Mouse (Mus musculus): ENCODE measurements around the gene Panx2. TPM values are rescaled to one million over a fixed set of nuclear protein-coding genes. Genes with fewer than 3 reads are reported as not detected.
A peak's percentile ranks its signal among the peaks of the same experiment; 100 is the strongest.

Gene Panx2
- total RNA-seq (2021), result 100 to 1,000 TPM; 159 to 177 TPM
- long read RNA-seq, experiment 1, transcript Panx2-203 (3 exons, 3,391 nt), result major isoform, 22 of 79 reads
- long read RNA-seq, experiment 1, partial matches to known transcripts, result 15 of 79 reads
- long read RNA-seq, experiment 1, other reads (novel, unspliced or antisense), result 39 of 79 reads
- long read RNA-seq, experiment 2, transcript Panx2-203 (3 exons, 3,391 nt), result major isoform, 10 of 65 reads
- long read RNA-seq, experiment 2, partial matches to known transcripts, result 19 of 65 reads
- long read RNA-seq, experiment 2, other reads (novel, unspliced or antisense), result 33 of 65 reads

DNA sequence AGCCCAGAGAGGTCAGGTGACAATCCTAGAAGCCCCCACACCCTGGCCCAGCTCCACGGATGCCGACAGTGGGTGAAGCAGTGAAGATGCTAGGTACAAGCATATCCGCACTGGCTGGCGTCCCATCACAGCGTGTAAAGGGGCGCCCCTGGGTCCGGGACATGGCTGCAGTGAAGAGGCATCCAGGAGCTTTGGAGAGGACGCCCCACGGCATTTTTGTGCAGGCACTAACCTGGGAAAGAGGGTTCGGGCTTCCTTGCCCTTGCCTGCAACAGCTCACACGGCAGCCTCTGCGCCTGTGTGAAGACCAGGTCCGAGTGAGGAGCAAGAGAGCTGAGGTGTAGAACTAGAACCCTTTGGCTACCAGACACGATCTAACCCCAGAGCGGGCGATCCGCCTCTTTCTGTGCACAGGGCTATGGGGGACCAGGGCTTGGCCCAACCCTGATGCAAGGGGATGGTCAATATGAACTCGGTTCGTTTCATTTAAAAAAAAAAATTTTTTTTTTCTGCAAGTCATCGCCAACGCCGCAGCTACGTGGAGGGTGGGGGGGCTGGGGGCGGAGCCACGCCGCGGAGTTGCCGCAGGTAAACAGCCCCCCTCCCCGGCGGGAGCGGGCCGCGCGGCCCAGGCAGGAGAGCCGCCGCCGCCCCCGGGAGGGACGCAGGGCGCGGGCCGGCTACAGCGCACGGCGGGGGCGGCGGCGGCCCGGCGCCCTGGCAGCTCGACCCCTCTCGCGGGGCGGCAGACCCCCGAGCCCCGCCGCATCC is at the start of gene Panx2:
Panx2 (plus strand) TSS at position 574 of the 771 bp plus-strand sequence.
- Histone ChIP-seq H3K4me3 (peak within 1 kb of the TSS; percentile 82), H3K27ac (peak within 1 kb of the TSS; percentile 96)
- no peak for TF ChIP-seq CTCF (conservative IDR thresholded peaks at IDR 0.05)
- DNase-seq (ENCODE audit: low spot score in 2 of 2), result no peak

DNA sequence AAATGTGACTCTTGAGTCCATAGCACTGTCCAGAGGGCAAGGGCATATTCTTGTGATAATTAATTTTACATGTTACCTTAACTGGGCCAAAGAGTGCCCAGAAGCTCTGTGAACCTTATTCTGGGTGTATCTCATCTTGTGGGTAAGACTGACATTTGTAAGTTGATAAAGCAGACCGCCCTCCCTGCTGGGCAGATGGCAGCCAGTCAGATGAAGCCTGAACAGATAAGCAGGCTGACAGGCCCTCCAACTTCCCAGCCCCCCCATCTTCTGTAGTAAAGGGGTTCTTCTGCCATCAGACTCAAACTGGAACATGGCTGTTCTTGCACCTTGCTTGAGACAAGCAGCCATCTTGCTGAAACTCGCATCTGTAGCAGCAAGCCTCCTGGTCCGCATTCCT is 42.8 kb upstream of the Panx2 start:
- H3K4me3 ChIP-seq, result no peak overlapping the region
- H3K27ac ChIP-seq, result no peak overlapping the region
- TF ChIP-seq CTCF (conservative IDR thresholded peaks at IDR 0.05), result no peak
- no peak for DNase-seq (ENCODE audit: low spot score in 2 of 2)

DNA sequence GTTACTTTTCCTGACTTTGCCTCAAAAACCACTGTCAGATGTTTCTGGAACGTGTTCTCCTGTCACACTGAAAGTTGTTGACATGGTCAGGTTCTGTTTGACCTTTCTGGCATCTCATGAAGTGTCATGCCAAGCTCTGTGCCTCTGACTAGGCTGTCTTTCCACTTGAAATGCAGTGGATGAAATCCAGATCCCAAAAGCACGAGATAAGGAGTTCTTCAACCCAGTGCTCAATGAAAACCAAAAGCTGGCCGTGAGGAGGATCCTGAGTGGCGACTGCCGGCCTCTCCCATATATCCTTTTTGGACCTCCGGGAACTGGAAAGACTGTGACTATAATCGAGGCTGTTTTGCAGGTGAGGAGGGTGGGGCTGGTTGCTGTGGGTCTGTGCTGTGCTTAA is 39.4 kb upstream of the Panx2 start:
- Histone ChIP-seq H3K4me3 (no peak overlapping the region), H3K27ac (no peak overlapping the region)
- DNase-seq (ENCODE audit: low spot score in 2 of 2), result no peak
- no peak for TF ChIP-seq CTCF (conservative IDR thresholded peaks at IDR 0.05)

DNA sequence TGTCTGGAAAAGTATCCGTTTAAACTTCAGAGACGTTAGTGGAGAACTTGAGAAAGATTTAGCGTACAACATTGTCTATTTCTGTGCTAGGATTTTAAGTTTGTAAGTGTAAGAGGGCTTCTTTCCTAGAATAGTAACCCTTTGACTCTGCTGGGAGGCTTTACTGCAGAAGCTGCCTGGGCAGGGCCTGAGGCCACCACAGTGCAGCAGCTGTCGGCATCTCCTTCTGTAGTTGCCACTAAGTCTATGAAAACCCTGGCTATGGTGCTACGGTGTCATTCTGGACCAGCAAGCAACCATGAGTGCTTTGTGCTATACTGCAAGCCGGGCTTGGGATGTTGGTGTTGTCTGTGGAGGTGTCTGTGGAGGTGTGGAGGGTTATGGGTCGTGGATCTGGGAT is 39.0 kb upstream of the Panx2 start:
- Histone ChIP-seq H3K4me3 (no peak overlapping the region), H3K27ac (no peak overlapping the region)
- no peak for TF ChIP-seq CTCF (conservative IDR thresholded peaks at IDR 0.05)
- DNase-seq (ENCODE audit: low spot score in 2 of 2), result no peak

DNA sequence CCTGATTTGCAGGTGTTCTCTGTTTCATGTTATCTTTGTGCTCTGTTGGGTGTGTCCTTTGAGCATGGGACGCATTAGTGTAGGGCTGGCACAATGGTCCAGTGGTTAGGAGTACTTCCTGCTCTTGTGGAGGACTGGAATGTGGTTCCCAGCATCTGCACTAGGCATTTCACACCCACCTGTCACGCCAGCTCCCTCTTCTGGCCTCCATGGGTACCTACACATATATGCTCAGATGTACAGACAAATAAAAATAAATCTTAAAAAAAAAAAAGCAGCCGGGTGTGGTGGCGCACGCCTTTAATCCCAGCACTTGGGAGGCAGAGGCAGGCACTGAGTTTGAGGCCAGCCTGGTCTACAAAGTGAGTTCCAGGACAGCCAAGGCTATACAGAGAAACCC is 15.2 kb upstream of the Panx2 start:
- no peak for DNase-seq (ENCODE audit: low spot score in 2 of 2)
- Histone ChIP-seq H3K4me3 (no peak overlapping the region), H3K27ac (no peak overlapping the region)
- peak; percentile 21 for TF ChIP-seq CTCF (conservative IDR thresholded peaks at IDR 0.05)

DNA sequence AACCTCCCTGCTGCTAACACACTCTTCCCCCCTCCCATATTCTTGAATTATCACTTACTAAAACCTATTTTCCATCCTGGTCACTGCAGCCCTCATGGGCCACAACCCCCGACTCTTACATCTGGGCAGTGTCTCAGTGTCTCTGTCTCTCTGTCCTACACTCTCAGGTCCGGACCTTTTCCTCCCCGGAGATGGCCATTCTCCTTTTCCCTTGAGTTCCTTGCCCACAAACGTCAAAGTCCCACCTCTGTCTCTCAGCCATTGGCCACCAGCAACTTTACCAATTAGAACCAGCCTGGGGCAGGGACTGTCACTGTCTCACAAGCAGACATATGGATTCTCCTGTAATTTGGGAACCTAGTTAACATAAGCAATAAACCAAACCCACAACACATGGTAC is 13.2 kb upstream of the Panx2 start:
- no peak for TF ChIP-seq CTCF (conservative IDR thresholded peaks at IDR 0.05)
- DNase-seq (ENCODE audit: low spot score in 2 of 2), result no peak
- Histone ChIP-seq H3K4me3 (no peak overlapping the region), H3K27ac (no peak overlapping the region)

DNA sequence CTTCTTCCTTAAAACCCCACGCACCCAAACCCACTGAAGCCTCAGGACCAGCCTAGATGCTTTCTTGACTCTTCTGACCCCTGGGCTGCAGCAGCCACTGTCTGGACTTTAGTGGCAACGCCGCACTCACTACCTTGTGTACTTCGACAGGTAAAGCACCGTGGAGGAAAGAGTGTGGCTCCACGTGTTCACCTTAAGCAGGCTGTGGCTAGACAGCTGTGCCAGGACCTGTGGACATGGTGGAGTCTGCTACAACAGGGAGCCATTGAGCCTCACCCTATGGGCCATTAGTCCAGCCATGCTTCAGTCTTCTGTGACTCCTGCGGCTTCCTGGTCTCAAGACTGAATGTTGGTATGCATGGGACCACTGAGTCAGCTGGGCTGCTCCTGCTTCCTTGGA is 4.9 kb upstream of the Panx2 start:
- Histone ChIP-seq H3K27ac (no peak overlapping the region), H3K4me3 (no peak overlapping the region)
- no peak for DNase-seq (ENCODE audit: low spot score in 2 of 2)
- no peak for TF ChIP-seq CTCF (conservative IDR thresholded peaks at IDR 0.05)

DNA sequence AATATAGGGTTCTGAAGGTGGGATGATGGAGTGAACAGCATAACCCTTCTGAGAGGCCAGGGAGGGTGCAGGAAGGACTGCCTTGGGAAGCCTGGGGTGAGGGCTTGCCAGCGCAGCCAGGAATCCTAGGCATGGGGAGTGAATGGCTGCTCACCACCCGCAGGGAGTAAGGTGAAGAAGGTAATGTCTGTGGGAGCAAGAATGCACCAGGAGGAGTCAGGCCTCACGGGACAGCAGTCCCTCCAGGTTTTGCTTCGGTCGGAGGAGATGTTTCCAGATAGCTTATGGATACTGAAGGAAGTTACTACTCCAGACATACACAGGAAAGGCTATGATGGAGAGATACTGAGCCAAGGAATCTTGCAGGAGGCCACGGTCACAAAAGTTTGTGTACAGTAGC is 798 bp upstream of the Panx2 start:
- TF ChIP-seq CTCF (conservative IDR thresholded peaks at IDR 0.05), result no peak
- H3K4me3 ChIP-seq, result peak overlapping the region; percentile 82
- no peak for DNase-seq (ENCODE audit: low spot score in 2 of 2)
- peak overlapping the region; percentile 96 for H3K27ac ChIP-seq

DNA sequence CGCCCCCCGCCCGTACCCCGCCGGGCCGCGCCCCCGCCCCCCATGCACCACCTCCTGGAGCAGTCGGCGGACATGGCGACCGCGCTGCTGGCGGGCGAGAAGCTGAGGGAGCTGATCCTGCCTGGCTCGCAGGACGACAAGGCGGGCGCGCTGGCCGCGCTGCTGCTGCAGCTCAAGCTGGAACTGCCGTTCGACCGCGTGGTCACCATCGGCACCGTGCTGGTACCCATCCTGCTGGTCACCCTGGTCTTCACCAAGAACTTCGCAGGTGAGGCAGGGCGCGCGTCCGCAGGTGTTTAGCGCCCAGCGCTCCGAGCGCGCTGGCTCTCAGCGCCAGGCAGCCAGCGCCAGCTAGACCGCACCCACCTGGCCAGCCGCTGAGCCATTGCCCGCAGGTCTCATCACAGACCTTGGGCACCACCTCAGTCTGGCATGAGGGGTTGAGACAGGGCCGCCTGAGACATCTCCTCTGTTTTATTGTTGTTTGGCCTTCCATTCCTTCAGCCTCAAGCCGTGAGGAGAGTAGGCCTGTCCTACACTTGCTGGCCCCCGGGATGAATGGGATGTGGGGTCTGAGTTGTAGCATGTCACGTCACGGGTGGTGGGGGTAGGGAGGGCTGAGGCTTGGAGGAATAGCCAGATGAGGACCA is 623 bp downstream of the Panx2 start:
- no peak for TF ChIP-seq CTCF (conservative IDR thresholded peaks at IDR 0.05)
- peak overlapping the region; percentile 82 for H3K4me3 ChIP-seq
- no peak for DNase-seq (ENCODE audit: low spot score in 2 of 2)
- peak overlapping the region; percentile 96 for H3K27ac ChIP-seq

DNA sequence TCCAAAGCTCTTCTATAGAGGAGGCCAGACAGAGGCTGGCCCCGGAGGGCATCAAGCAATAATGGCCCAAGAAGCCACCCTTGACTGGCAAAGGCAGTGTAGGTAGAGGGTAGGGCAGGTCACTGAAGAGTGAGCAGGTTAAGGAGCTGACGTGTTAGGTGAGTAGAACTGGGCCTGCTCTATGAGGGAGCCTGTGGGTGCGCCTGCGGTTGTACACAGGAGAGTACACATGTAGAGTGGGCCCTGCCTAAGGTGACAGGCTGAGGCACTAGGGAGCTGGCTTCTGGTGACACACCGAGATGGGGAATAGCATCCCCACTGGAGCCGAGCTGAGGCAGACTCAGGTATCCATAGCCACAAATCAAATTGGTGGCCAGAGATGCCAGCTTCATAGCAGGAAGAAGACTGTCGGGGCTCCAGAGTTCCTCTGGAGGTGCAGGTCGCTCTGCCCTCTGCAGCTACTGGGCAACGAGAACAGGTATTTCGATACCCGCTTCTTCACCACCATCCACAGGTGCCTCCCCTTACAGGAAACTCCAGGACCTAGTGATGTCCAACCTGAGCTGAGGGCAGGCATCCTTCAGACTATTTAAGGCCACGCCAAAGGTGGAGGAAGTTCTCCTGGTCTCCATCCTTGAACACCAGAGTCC is 1.4 kb downstream of the Panx2 start:
- H3K27ac ChIP-seq, result peak overlapping the region; percentile 96
- TF ChIP-seq CTCF (conservative IDR thresholded peaks at IDR 0.05), result no peak
- peak overlapping the region; percentile 82 for H3K4me3 ChIP-seq
- no peak for DNase-seq (ENCODE audit: low spot score in 2 of 2)

DNA sequence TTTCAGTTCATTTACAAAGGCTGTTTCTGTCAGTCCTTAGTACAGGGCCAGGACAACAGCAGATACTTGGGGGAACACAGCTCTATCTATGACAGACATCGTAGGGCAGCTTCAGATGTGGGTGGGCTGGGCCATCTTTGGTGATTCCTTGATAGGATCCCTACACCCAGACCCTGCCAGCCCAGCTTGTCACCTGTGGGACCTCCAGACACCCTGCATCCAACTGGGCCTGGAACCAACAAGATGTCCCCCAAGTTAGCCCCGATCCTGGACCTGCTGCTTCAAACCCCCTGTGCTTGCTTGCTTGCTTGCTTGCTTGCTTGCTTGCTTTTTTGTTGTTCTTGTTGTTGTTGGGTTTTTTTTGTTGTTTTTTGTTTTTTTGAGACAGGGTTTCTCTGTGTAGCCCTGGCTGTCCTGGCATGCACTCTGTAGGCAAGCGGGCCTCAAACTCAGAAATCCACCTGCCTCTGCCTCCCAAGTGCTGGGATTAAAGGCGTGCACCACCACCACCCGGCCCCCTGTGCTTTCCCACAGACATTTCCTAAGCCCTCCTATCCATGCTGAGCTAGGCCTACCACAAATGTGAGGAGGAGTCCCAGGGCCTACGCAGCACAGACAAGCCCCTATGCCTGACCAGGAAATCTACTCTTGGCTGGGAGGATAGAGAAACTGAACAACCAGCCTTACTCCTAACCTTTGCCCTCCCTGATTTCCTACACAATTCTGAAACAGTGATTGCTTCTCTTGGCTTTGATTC is 2.4 kb downstream of the Panx2 start:
- no peak for DNase-seq (ENCODE audit: low spot score in 2 of 2)
- peak overlapping the region; percentile 96 for H3K27ac ChIP-seq
- TF ChIP-seq CTCF (conservative IDR thresholded peaks at IDR 0.05), result no peak
- H3K4me3 ChIP-seq, result peak overlapping the region; percentile 82; the same call in 1 of the 2 replicates

DNA sequence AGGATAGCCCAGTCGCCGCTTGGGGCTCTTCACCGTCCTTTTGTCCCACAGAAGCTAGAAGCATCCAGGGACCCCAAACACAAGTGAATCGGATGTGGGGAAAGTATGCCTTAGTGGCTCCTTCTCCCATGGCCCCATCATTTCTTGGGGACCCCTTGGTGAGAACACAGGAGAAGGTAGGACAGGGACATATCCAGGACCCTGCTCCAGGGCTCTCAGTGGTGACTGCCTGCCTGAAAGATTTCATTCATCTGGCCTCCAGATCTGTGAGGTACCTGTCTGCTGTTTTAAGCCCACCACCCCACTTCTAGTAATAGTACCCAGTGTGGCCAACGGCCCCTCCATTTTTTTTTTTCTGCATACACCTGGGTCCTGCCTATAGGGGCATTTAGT is 3.0 kb downstream of the Panx2 start:
- Histone ChIP-seq H3K27ac (peak overlapping the region; percentile 79), H3K4me3 (peak overlapping the region; percentile 41; the same call in 1 of the 2 replicates)
- no peak for TF ChIP-seq CTCF (conservative IDR thresholded peaks at IDR 0.05)
- DNase-seq (ENCODE audit: low spot score in 2 of 2), result no peak
